Mouse (Mus musculus): ENCODE data around the gene Ankfy1. TPM values are rescaled to one million over a fixed set of nuclear protein-coding genes. Genes with fewer than 3 reads are reported as not detected.
"Not testable (repeated sequence)": the region's sequence is repeated elsewhere in the genome, so short reads cannot be mapped to it uniquely, and the experiment has no call there.

Gene Ankfy1
- total RNA-seq (2021): 10 to 100 TPM; 41.4 to 43.7 TPM
- long read RNA-seq, experiment 1, partial matches to known transcripts: 1 of 2 reads
- long read RNA-seq, experiment 1, other reads (novel, unspliced or antisense): 1 of 2 reads
- long read RNA-seq, experiment 2, full-length matches to known transcripts: 1 of 5 reads
- long read RNA-seq, experiment 2, partial matches to known transcripts: 1 of 5 reads
- long read RNA-seq, experiment 2, other reads (novel, unspliced or antisense): 3 of 5 reads

- peak; percentile 97 to 98 for DNase-seq
Observed at GRCm38 (mm10) chr11:72689551-72690510, at the start of gene Ankfy1. Gene Ankfy1, plus strand, starts transcription at chr11:72690006.

GRCm38 (mm10) chr11:72642730-72643129, 47.1 kb upstream of the Ankfy1 start:
- no peak for DNase-seq

- no peak for DNase-seq
Observed at GRCm38 (mm10) chr11:72645386-72645785, 44.4 kb upstream of the Ankfy1 start.

- DNase-seq: no peak
Observed at GRCm38 (mm10) chr11:72650347-72650746, 39.5 kb upstream of the Ankfy1 start.

GRCm38 (mm10) chr11:72659918-72660317, 29.9 kb upstream of the Ankfy1 start:
- no peak for DNase-seq

GRCm38 (mm10) chr11:72660359-72660758, 29.4 kb upstream of the Ankfy1 start:
- no peak for DNase-seq

GRCm38 (mm10) chr11:72664641-72665040, 25.2 kb upstream of the Ankfy1 start:
- DNase-seq: no peak

GRCm38 (mm10) chr11:72670634-72671033, 19.2 kb upstream of the Ankfy1 start:
- DNase-seq: no peak

GRCm38 (mm10) chr11:72671294-72671988, 18.4 kb upstream of the Ankfy1 start:
- DNase-seq: no peak

GRCm38 (mm10) chr11:72672438-72672837, 17.4 kb upstream of the Ankfy1 start:
- no peak for DNase-seq

- no peak for DNase-seq
Observed at GRCm38 (mm10) chr11:72675280-72675679, 14.5 kb upstream of the Ankfy1 start.

GRCm38 (mm10) chr11:72680726-72681125, 9.1 kb upstream of the Ankfy1 start:
- no peak for DNase-seq

GRCm38 (mm10) chr11:72683402-72683801, 6.4 kb upstream of the Ankfy1 start:
- peak in 1 of 2 experiments; percentile 10 for DNase-seq

GRCm38 (mm10) chr11:72686697-72687096, 3.1 kb upstream of the Ankfy1 start:
- no peak for DNase-seq

- DNase-seq: peak in 1 of 2 experiments; percentile 19
Observed at GRCm38 (mm10) chr11:72688242-72688641, 1.6 kb upstream of the Ankfy1 start.

- DNase-seq: no peak
Observed at GRCm38 (mm10) chr11:72689115-72689514, 691 bp upstream of the Ankfy1 start.

- no peak for DNase-seq
Observed at GRCm38 (mm10) chr11:72692353-72692752, 2.5 kb downstream of the Ankfy1 start.

GRCm38 (mm10) chr11:72695025-72695424, 5.2 kb downstream of the Ankfy1 start:
- DNase-seq: no peak

- DNase-seq: no peak
Observed at GRCm38 (mm10) chr11:72696368-72696971, 6.7 kb downstream of the Ankfy1 start.

GRCm38 (mm10) chr11:72697323-72697722, 7.5 kb downstream of the Ankfy1 start:
- no peak for DNase-seq

- not testable (repeated sequence) for DNase-seq
Observed at GRCm38 (mm10) chr11:72705111-72705510, 15.3 kb downstream of the Ankfy1 start.

GRCm38 (mm10) chr11:72712721-72713120, 22.9 kb downstream of the Ankfy1 start:
- peak in 1 of 2 experiments; percentile 17 for DNase-seq

Data from adrenal gland, postnatal 36 days (tissue).